Mouse (Mus musculus) ES-E14 (cell line): ENCODE data around the gene Aftph.
"Not testable (repeated sequence)": the region's sequence is repeated elsewhere in the genome, so short reads cannot be mapped to it uniquely, and the experiment has no call there.

Source experiments
- CHD2 ChIP-seq: IDR thresholded peaks from 2 replicates; pipeline ENCODE4 v1.6.1; 2014; ENCODE audit warnings: mild to moderate bottlenecking, low read depth, low read length, inconsistent platforms
- HCFC1 ChIP-seq: IDR thresholded peaks from 2 replicates; pipeline ENCODE4 v1.6.1; 2012; ENCODE audit warnings: low read length, inconsistent platforms, borderline replicate concordance; ENCODE audit not compliant: insufficient read depth
- MAFK ChIP-seq: IDR thresholded peaks from 2 replicates; pipeline ENCODE4 v1.6.1; 2014; ENCODE audit warnings: mild to moderate bottlenecking, low read depth, low read length, inconsistent platforms; ENCODE audit not compliant: insufficient read depth
- ZC3H11A ChIP-seq: IDR thresholded peaks from 2 replicates; pipeline ENCODE4 v1.6.1; 2012; ENCODE audit warnings: low read depth, mild to moderate bottlenecking, inconsistent platforms, low read length, borderline replicate concordance
- ZNF384 ChIP-seq: IDR thresholded peaks from 2 replicates; pipeline ENCODE4 v1.6.1; 2012; ENCODE audit warnings: low read depth, low read length, inconsistent platforms

- TF ChIP-seq ZC3H11A, ZNF384, MAFK, CHD2, HCFC1: not testable (repeated sequence)
These were observed 30.4 kb upstream of the Aftph start for GRCm38 (mm10) chr11:20771827-20772226.
